Mouse (Mus musculus) hindbrain, embryonic 10.5 days (tissue): ENCODE measurements around the gene Col18a1. TPM values are rescaled to one million over a fixed set of nuclear protein-coding genes. Genes with fewer than 3 reads are reported as not detected.

ENCODE experiments used
- DNase-seq: peaks from one replicate; pipeline ENCODE4 v3.0.0-alpha.2; 2017; ENCODE audit warnings: low spot score
- H3K27ac ChIP-seq: fragments of 300-500 bp; sonication (generic); 2 replicates; pipeline ENCODE4 v1.5.1; 2016; ENCODE audit warnings: mild to moderate bottlenecking, moderate library complexity
- H3K27me3 ChIP-seq: fragments of 300-500 bp; sonication (generic); 2 replicates; pipeline ENCODE4 v1.6.1; 2016; ENCODE audit warnings: mild to moderate bottlenecking; ENCODE audit not compliant: poor library complexity, insufficient read depth, severe bottlenecking
- H3K36me3 ChIP-seq: fragments of 300-500 bp; sonication (generic); 2 replicates; pipeline ENCODE4 v1.6.1; 2016; ENCODE audit warnings: mild to moderate bottlenecking, moderate library complexity
- H3K4me1 ChIP-seq: fragments of 300-500 bp; sonication (generic); replicated peaks from 2 replicates; pipeline ENCODE4 v1.6.1; 2016; ENCODE audit warnings: mild to moderate bottlenecking
- H3K4me3 ChIP-seq: fragments of 300-500 bp; sonication (generic); 2 replicates; pipeline ENCODE4 v1.5.1; 2016; ENCODE audit warnings: mild to moderate bottlenecking, moderate library complexity
- H3K9me3 ChIP-seq: fragments of 300-500 bp; sonication (generic); 2 replicates; pipeline ENCODE4 v1.6.1; 2016; ENCODE audit warnings: mild to moderate bottlenecking, moderate library complexity
- WGBS: fragments of 180-500 bp; shearing (Covaris S2); methylation state at CpG from one replicate; pipeline ENCODE4 v1.1.7; 2016; 5-methylcytosine and 5-hydroxymethylcytosine counted together
- polyA plus RNA-seq: library from polyadenylated mRNA; unstranded; fragments of >200 nt; fragmentation: Nextera tagmentation; extraction: Ambion mirVana; gene quantifications from 2 replicates; pipeline ENCODE4 v1.2.1, GENCODE M21; 2016

The Col18a1 gene
- polyA plus RNA-seq = 147 and 167 TPM in 2 replicates

- WGBS = under 1% methylated on average over 42 of the region's 42 CpGs
- peaks cover 64% of the 10 kb centered on the region for H3K4me1 ChIP-seq
- peaks cover 18% of the 10 kb centered on the region for H3K27me3 ChIP-seq
- no peaks in the 10 kb centered on the region for H3K9me3 ChIP-seq
- peak within 1 kb of the TSS; percentile 78 for H3K4me3 ChIP-seq
- H3K36me3 ChIP-seq = no peaks in the 10 kb centered on the region
- H3K27ac ChIP-seq = peak within 1 kb of the TSS; percentile 96
- peak; percentile 82 for DNase-seq
These were observed at the start of gene Col18a1 for GRCm38 (mm10) chr10:77165963-77166717. Gene Col18a1, minus strand, starts transcription at chr10:77166548.

DNA sequence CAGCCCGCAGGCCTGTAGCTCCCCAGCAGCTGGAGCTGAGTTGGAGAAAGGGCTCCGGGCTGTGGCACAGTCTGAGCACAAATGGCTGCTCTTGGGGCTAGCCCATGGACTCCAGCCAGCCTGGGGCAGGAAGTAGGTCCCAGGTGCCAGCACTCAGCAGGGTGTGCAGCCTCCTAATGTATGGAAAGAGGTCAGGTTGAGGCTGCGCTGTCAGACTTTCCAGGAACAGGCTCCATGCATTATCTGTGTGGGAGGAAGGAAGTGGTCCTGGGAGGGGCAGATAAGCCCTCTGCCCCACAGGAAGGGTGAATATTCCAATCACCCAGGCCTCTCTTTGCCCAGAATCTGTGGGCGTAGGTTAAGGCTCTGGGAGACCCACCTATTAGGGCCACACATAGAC is 49.3 kb upstream of the Col18a1 start:
- no peak for DNase-seq
- 77% methylated on average over 4 of the region's 4 CpGs for WGBS
- H3K36me3 ChIP-seq = no peaks in the 10 kb centered on the region
- H3K4me1 ChIP-seq = peaks cover 39% of the 10 kb centered on the region
- no peaks in the 10 kb centered on the region for H3K9me3 ChIP-seq
- no peak overlapping the region for H3K4me3 ChIP-seq
- H3K27me3 ChIP-seq = no peaks in the 10 kb centered on the region
- H3K27ac ChIP-seq = peak overlapping the region; percentile 75

DNA sequence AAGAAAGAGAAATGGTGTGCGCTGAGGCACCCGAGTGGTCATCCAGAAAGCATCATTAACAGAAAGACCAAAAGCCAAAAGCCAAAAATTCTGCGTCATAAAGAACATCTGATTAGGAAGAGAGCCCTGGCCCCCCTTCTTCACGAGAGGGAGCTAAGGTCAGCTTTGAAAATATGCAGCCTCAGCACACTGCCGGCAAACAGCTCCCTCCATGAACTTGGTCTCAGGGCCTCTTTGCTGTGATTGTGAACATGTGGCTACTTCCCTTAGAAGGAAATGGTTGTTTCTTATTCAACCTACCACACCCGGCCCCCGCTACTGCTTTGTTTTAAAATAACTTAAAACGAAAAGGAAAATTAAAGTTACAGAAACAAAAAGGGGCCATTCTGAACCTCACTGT is 48.2 kb upstream of the Col18a1 start:
- WGBS = 75% methylated on average over 8 of the region's 8 CpGs
- Histone ChIP-seq H3K27ac (peak overlapping the region; percentile 29; the same call in 1 of the 2 replicates), H3K4me3 (no peak overlapping the region), H3K27me3 (no peaks in the 10 kb centered on the region), H3K4me1 (peaks cover 41% of the 10 kb centered on the region), H3K9me3 (no peaks in the 10 kb centered on the region), H3K36me3 (no peaks in the 10 kb centered on the region)
- no peak for DNase-seq

DNA sequence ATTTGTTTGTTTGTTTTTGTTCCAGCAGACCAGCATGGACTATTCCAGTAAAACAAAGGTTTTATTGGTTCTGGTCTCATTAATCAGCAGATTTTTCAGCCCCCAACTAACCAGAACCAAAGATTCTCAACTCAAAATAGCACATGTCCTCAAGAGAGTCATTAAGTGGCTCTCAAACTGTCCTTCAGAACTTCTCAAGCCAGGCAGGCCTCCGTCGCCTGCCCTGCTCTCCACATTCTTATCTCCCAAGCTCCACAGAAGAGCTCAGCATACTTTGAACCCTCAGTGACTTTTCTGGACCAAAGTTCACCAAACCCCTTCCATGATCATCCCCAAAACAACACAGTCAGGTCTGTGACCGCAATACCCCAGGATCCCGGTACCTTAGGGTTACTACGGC is 47.1 kb upstream of the Col18a1 start:
- Histone ChIP-seq H3K9me3 (no peaks in the 10 kb centered on the region), H3K27ac (no peak overlapping the region), H3K4me3 (no peak overlapping the region), H3K4me1 (peaks cover 52% of the 10 kb centered on the region), H3K27me3 (no peaks in the 10 kb centered on the region), H3K36me3 (no peaks in the 10 kb centered on the region)
- WGBS = 96% methylated on average over 5 of the region's 5 CpGs
- DNase-seq = no peak

- Histone ChIP-seq H3K4me3 (no peak overlapping the region), H3K27ac (peak overlapping the region; percentile 73), H3K36me3 (no peaks in the 10 kb centered on the region), H3K4me1 (peaks cover 52% of the 10 kb centered on the region), H3K27me3 (no peaks in the 10 kb centered on the region), H3K9me3 (no peaks in the 10 kb centered on the region)
- WGBS = 74% methylated on average over 6 of the region's 6 CpGs
- no peak for DNase-seq
These were observed 46.2 kb upstream of the Col18a1 start for GRCm38 (mm10) chr10:77212354-77213120.

DNA sequence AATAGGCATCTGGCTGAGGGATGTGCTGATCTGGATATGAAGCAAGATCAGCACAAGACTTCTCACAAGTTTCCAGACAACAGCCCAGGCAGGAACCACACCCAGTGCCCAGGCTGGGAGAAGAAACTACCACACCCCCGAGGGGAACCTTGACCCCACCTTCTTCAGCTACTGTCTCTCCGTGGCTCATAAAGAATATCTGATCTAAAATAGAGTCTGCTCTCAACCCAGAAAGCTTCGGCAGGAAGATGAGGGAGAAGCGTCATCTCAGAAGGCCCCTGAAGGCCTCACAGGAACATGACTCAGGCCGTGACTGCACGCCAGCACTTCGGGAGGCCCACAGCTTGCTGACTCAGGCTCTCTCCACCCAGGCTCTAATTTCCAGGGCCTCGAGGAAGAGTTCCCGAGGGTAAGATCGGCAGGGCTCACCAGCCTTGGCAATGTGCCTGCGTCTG is 44.8 kb upstream of the Col18a1 start:
- Histone ChIP-seq H3K27me3 (no peaks in the 10 kb centered on the region), H3K27ac (peak overlapping the region; percentile 73), H3K9me3 (no peaks in the 10 kb centered on the region), H3K4me3 (no peak overlapping the region), H3K36me3 (no peaks in the 10 kb centered on the region), H3K4me1 (peaks cover 63% of the 10 kb centered on the region)
- no peak for DNase-seq
- WGBS = 75% methylated on average over 11 of the region's 11 CpGs

DNA sequence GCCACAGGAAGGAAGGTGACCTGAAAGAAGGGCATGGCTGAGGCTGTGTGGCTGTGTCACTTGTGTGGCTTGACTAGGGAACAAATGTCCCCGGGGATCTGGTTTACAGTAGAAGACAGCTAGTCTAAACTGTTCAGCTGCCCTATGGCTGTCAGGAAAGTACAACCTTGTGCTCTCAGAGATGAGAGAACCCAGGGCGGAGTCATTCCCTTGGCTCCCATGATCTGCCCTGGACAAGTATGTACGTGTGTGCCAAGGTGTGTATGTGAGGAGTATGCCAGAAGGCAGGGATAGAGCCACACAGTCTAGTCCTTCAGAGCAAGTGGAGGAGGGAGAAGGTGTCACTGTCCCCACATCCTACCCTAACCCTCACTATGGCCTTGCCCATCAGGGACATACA is 44.3 kb upstream of the Col18a1 start:
- H3K27ac ChIP-seq = peak overlapping the region; percentile 35; the same call in 1 of the 2 replicates
- no peak overlapping the region for H3K4me3 ChIP-seq
- H3K4me1 ChIP-seq = peaks cover 61% of the 10 kb centered on the region
- no peaks in the 10 kb centered on the region for H3K27me3 ChIP-seq
- H3K36me3 ChIP-seq = no peaks in the 10 kb centered on the region
- H3K9me3 ChIP-seq = no peaks in the 10 kb centered on the region
- WGBS = 94% methylated on average over 3 of the region's 3 CpGs
- no peak for DNase-seq

- H3K9me3 ChIP-seq = no peaks in the 10 kb centered on the region
- peak overlapping the region; percentile 53; the same call in 1 of the 2 replicates for H3K27ac ChIP-seq
- H3K4me3 ChIP-seq = no peak overlapping the region
- 47% methylated on average over 5 of the region's 5 CpGs for WGBS
- DNase-seq = no peak
- no peaks in the 10 kb centered on the region for H3K27me3 ChIP-seq
- H3K4me1 ChIP-seq = peaks cover 64% of the 10 kb centered on the region
- no peaks in the 10 kb centered on the region for H3K36me3 ChIP-seq
These were observed 42.9 kb upstream of the Col18a1 start for GRCm38 (mm10) chr10:77209261-77209660.

- no peak overlapping the region for H3K4me3 ChIP-seq
- no peaks in the 10 kb centered on the region for H3K27me3 ChIP-seq
- H3K36me3 ChIP-seq = no peaks in the 10 kb centered on the region
- no peak for DNase-seq
- H3K9me3 ChIP-seq = no peaks in the 10 kb centered on the region
- peaks cover 54% of the 10 kb centered on the region for H3K4me1 ChIP-seq
- peak overlapping the region; percentile 67; the same call in 1 of the 2 replicates for H3K27ac ChIP-seq
- WGBS = 43% methylated on average over 3 of the region's 3 CpGs
These were observed 40.3 kb upstream of the Col18a1 start for GRCm38 (mm10) chr10:77206565-77207079.

DNA sequence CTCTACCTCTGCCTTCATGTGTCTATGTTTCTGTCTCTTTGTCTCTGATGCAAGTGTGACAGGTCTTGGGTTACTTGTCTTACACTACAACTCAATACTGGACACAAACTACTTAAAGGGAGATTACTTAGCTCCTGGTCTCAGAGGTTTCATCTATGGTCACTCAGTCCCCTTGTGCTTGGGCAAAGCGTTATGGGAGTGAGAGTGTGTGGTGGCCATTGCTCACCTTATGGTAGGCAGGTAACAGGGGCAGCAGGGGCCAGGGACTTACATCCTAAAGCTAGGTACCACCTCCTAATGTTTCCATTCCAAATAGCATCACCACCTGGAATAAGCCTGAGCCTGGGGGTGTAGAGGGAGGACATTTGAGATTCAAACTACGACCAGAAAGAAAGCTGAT is 39.8 kb upstream of the Col18a1 start:
- Histone ChIP-seq H3K9me3 (no peaks in the 10 kb centered on the region), H3K4me3 (no peak overlapping the region), H3K27me3 (0 out of 2 replicates have a peak, but pooled peaks cover 1% of the 10 kb centered on the region), H3K27ac (0 out of 2 replicates have a peak overlapping the region, but pooled peaks have one; percentile 67), H3K4me1 (peaks cover 54% of the 10 kb centered on the region), H3K36me3 (no peaks in the 10 kb centered on the region)
- DNase-seq = no peak
- 74% methylated on average over 2 of the region's 2 CpGs for WGBS

- no peak overlapping the region for H3K4me3 ChIP-seq
- H3K9me3 ChIP-seq = no peaks in the 10 kb centered on the region
- peaks cover 51% of the 10 kb centered on the region for H3K4me1 ChIP-seq
- 92% methylated on average over 4 of the region's 4 CpGs for WGBS
- H3K27me3 ChIP-seq = peaks cover 11% of the 10 kb centered on the region; the same call in 1 of the 2 replicates
- no peaks in the 10 kb centered on the region for H3K36me3 ChIP-seq
- no peak for DNase-seq
- no peak overlapping the region for H3K27ac ChIP-seq
These were observed 37.6 kb upstream of the Col18a1 start for GRCm38 (mm10) chr10:77203960-77204359.

GRCm38 (mm10) chr10:77201919-77202318 is 35.6 kb upstream of the Col18a1 start:
- no peak overlapping the region for H3K4me3 ChIP-seq
- H3K9me3 ChIP-seq = no peaks in the 10 kb centered on the region
- H3K27ac ChIP-seq = no peak overlapping the region
- DNase-seq = no peak
- H3K4me1 ChIP-seq = peaks cover 58% of the 10 kb centered on the region
- WGBS = 66% methylated on average over 5 of the region's 5 CpGs
- H3K27me3 ChIP-seq = peaks cover 11% of the 10 kb centered on the region; the same call in 1 of the 2 replicates
- no peaks in the 10 kb centered on the region for H3K36me3 ChIP-seq
